Mouse (Mus musculus) CH12.LX (cell line): Measurements from ENCODE around the gene Cxcl16.

Experiments used
- CTCF ChIP-seq, 2 experiments: IDR thresholded peaks in 1 of 2; conservative IDR thresholded peaks in 1 of 2; 2 replicates each; pipeline ENCODE4 v1.5.1; 2011 to 2012; ENCODE audit warnings: low read depth in 2 of 2, low read length in 2 of 2, improper control_type of control experiment in 1 of 2, inconsistent platforms in 1 of 2, mild to moderate bottlenecking in 1 of 2, moderate library complexity in 1 of 2
- KAT2A ChIP-seq: IDR thresholded peaks from 2 replicates; pipeline ENCODE4 v1.6.1; 2012; ENCODE audit warnings: low read length, improper control_type of control experiment, inconsistent platforms; ENCODE audit not compliant: insufficient replicate concordance

DNA sequence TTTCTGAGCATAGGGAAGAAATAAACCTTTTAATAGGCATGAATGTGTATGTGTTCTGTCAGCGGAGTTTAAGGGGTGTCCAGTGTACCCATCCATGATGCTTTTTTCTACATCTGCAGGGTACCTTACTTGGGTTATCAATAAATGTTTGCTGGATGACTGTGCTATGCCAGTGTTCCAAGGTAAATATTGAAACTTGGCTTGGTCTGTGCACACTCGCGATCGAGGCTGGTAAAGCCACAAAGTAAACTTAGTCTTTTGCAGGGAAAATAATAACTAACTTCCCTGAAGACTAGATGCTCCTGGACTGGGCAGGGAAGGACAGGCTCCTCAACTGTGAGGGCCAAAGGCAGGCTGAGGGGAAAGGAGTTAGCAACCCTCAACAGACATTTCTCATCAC is 19.1 kb downstream of the Cxcl16 start:
- TF ChIP-seq CTCF (conservative IDR thresholded peaks at IDR 0.05 in 1 of 2, IDR thresholded peaks at IDR 0.05 in 1 of 2; ENCODE audit: low read depth in 2 of 2, low read length in 2 of 2) (no peak), KAT2A (no peak)
